Mouse (Mus musculus): ENCODE measurements at regions not wholly inside any gene's neighbourhood (a gene's known extent, or its start where the extent isn't known, plus 50 kb on each side); places are given as distances from the start of the nearest gene placed in this dataset.
A peak's percentile ranks its signal among the peaks of the same experiment; 100 is the strongest.

DNA sequence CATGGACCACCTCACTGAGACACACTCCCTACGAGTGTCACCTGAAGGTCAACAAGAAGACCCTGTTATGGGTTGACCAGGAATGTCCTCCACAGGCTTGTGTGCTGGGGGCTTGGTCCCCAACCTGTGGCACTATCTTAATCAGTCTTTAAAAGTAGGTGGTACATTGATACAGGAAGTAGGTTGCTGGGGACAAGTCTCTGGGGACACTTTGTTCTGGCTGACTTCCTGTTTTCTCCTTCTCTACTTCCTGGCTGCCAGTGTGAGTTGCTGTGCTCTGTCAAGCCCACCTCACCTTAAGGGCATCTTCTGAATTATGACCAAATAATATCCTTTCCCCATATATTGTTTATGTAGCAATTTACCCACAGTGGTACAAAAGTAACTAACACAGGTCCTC lies 96.1 kb downstream of the Cct6b start:
- no peak for DNase-seq (ENCODE audit: low read depth, low spot score)

DNA sequence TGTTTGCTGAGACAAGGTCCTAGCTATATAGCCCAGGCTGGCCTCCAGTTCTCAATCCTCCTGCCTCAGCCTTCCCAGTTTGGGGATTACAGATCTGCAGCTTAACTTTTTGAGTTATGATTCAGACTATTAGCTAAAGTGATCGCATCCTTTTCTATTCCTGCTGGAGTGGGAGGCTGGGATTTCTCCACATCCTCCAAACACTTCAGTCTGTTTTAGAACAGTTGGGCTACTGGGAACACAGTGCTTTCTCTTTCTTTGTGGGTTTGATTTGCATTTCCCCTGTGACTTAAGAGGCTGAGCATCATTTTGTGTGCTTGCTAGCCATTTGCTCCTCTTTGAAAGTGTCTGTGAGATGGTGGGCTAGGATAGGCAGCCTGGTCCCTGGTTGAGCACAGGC lies 100.0 kb downstream of the Cct6b start:
- DNase-seq (ENCODE audit: low read depth, low spot score) = no peak

DNA sequence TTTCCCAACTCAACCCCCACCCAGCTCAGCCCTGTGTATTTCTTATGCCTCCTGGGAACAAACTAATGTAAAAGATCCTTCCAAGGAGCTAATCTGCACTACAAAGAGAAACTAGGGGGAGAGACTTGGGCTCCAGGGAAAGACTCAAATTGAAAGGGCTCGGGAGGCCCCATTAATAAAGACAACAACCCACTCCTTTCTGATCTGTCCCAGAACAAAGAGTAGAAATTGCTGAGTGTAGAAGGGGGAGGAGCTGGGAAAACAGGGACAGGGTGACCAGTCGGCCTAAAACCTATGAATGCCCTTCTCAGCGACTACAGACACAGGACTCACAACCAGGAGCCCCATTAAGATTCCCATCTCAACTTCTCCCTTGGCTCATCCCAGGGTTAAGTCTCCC lies 102.0 kb downstream of the Cct6b start:
- DNase-seq (ENCODE audit: low read depth, low spot score) = no peak

DNA sequence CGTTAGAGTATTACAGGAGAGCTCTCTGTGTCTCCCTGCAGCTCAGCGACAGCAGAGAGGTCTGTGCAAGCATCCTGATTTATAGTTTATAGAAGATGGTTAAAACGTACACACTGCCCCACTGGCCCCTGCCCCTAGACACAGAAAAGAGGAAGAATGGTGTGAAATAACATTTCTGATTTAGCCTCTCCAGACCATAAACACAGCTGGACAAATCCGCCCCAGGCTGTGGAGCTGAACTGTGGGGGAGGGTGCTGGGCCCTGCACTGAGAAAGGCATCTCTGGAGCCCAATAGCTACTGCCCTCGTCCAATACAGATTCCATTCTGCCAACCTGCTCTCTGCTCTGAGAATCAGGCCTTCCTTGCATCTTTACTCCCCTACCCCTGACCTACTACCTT lies 112.4 kb downstream of the Cct6b start:
- DNase-seq (ENCODE audit: low read depth, low spot score) = peak; percentile 32

DNA sequence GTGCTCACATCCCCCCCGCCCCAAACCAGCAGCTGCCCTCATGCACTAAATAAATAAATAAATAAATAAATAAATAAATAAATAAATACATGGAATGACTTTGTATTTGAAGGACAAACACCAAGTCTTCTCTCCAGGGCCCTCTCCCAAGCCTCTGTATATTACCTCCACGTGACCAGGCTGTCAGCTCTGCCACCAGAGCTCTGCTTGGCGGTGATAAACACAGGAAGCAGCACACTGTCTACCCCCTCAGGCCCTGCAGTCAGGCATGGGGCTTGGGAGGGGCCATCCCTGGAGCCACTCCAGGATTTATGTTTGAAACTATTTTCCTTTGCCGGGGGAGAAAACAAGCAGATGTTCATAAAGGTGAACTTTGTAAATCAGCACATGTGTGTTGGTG lies 125.6 kb downstream of the Cct6b start:
- no peak for DNase-seq (ENCODE audit: low read depth, low spot score)

DNA sequence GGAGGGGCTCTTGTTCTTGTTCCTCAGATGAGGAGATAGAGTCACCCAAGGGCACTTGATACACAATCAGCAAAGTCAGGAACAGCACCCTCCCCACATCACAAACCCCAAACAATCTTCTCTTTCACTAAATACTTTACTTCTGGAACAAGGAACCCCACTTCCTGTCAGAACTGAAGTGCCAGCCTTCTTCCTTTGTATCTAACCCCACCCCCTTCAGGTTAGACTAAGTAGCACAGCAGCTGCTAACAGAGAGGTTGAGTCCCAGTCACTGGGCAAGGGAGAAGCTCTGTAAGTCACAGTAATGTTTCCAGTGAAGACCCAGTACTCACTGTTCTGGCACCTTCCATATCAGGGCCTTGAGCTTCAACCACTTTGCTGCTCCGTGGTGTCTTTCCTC lies 131.9 kb downstream of the Cct6b start:
- DNase-seq (ENCODE audit: low read depth, low spot score) = no peak

DNA sequence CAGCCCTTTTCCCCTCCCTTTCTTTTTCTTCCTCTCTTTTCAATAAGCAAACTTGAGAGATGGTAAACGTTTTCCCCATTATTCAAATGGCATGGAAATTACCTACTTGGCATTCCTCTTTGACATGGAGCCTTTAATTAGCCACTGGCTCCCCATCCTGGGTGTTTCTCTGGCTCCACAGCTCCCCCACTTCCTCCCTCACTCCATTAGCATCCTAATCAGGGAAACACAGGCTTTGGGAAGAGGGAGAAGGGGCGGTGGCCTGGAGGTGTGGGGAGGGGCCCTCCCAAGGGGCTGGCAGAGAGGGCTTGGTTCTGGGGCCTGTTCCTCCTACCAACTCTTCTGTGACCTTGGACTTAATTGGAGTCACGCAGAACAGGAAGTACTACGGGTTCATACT lies 132.7 kb downstream of the Cct6b start:
- no peak for DNase-seq (ENCODE audit: low read depth, low spot score)

DNA sequence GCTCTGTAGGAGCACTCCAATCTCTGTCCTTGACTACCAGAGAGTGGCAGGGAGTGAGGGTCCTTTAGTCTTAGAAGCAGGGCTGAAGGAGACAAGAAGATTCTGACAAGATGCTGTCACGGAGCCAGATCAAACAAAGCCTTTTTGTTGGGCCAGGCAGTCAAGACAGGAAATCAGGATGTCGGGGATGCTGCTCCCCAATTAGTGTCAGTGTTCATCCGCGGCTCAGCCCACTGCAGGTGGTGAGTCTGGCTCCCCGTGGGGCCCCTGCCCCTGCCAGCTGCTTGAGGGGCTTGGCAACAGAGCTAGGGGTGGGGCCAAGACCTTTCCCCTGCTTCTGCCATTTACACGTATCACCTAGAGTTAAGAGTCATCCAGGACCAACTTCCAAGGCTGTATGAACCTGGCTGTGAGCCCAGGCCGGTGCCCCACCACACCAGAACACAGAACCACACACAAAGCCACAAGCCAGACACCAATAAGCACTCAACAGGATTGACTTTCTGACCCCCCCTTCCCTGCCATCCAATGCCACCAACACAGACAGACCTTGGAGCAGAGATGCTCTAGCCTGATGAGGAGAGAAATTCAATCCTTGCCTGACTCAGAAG lies 137.5 kb downstream of the Cct6b start:
- DNase-seq (ENCODE audit: low read depth, low spot score) = no peak

DNA sequence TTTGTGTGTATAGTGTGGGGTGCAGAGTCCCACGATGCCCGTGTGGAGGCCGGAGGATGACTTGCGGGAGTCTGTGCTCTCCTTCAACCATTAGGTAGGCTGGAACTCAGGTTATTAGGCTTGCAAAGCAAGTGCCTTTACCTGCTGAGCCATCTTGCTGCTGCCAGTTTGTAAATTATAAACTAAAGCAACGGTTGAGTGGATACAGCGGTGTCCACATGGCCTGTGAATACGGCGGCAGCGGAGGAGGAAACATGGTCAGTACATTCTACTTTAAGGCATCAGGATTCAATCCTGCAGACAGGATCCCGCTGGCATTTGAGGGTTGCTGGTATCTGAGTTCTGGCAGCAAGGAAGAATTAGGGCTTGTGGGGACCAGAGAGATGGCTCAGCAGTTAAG lies 143.1 kb downstream of the Cct6b start:
- no peak for DNase-seq (ENCODE audit: low read depth, low spot score)

DNA sequence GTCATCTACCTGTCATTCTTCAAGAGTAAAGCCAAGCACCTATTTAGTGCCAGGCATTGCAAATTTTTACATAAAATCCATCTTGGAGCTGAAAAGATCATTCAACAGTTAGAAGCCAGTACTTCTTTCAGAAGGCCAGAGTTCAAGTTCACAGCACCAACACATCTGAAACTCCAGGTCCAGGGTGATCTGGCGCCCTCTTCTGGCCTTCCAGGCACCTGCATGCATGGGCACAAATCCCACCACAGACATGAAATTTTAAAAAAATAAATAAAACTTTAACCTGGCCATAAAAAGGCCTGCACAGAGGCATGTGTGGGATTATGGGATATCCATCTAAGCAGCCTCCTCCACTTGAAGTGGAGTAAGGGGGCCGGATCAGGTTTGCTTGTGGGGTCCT lies 144.7 kb downstream of the Cct6b start:
- DNase-seq (ENCODE audit: low read depth, low spot score) = no peak

DNA sequence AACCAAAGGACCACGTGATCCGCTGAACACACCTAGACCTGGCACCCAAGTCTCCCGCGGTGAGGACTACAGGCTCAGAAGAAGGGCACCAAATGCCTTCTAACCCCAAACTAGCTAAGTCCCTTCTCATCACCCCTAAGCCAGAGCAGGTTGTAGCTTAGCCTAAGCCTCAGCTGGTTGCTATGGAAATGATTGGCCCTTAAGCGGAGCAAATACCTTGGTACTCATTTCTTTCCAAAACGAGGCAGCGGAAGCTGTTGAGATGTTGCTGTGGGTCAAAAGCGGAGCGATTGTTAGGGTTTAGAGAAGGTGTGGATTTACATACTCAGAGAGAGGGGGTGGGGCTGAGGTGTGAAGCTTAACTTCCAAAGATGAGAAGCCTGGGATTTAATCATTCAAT lies 145.7 kb downstream of the Cct6b start:
- no peak for DNase-seq (ENCODE audit: low read depth, low spot score)

DNA sequence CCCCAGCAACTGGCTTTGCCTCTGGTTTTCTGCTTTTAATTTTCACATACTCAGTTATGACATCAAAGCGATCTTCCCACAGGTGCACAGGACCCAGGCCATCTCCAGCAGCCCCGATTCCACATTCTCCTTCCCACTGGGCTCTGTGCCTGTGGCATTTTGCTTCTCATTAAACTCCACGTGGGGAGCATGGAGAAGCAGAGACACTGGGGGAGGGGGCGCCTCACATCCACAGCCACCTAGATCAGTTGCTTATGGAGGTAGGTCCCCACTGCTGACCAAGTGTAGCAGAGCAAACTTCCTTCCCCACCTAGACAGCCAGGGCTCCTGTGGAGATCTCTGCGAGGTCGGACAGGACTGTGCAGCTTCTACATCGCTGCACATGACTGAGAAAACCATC lies 147.3 kb downstream of the Cct6b start:
- no peak for DNase-seq (ENCODE audit: low read depth, low spot score)

DNA sequence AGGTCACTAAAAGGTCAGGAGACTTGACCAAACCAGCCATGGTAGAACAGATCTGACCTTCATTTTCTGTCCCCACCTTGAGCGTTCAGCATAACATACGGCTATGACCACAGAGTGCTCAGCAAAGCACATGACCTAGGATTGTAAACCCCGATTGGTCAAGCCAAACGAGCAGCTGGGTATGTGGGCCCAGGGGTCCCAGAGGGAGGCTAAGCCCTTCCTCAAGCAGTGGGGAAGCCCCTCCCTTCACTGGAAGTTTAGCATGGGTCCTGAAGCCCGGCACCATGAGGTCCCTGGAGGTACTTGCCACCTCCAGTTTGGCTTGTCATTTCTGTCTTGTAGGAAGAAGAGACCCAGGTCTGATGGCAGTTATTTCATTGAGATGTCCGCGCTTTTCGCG lies 149.8 kb downstream of the Cct6b start:
- DNase-seq (ENCODE audit: low read depth, low spot score) = no peak

DNA sequence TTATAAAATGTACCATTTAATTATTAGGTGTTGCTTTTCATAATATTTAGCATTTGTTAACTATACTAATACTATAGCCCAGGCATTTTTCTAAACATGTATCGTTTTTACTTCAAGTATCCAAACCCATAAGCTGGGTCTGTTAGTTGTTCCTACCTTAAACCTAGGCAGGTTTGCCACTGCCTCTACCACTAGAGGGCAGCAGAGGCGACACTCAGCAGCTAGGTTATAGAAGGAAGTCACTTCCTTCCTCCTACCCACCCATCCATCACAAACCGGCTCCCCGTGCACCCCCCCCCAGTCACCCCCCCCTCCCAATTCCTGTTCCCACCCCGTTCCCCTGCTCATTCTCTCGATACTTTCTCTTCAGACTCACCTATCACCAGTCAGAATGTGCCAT lies 150.6 kb downstream of the Cct6b start:
- peak; percentile 66 for DNase-seq (ENCODE audit: low read depth, low spot score)

DNA sequence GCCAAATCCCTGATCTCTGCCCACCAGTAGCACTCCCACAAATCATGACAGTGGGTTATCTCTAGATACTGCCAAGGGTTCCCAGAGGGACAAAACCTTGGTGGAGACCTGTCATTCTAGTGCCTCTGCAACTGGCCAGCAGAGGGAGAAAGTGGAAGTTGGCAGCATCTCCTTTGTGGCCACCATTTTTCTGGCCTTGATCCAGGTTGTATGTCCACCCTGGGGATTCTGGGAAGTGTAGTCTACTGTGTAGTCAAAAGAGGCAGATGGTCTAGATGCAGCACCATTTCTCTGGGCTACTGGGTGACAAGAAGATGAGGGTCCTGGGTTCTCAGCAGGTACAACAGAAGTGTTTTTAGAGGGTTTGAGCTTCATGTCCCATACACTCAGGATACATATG lies 152.1 kb downstream of the Cct6b start:
- DNase-seq (ENCODE audit: low read depth, low spot score) = no peak

DNA sequence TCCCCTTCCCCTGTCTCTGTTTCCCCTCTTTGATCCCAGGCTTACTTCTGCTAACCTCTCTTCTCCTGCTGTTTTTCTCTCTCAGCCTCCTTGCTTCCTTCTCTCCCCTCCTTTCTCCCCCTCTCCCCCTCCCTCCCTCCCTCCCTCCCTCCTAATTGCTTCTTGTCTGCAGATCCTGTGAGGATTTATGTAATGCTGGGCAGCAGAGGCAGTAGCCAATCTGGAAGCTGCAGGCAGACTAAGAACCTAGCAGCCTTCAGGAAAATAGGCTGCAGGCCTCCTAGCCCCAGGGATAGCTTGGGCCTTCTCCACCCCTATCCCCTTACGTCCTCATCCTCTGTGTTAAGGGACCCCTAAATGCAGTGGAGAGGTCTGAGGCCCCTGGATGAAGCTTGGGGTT lies 155.2 kb downstream of the Cct6b start:
- DNase-seq (ENCODE audit: low read depth, low spot score) = peak; percentile 30

DNA sequence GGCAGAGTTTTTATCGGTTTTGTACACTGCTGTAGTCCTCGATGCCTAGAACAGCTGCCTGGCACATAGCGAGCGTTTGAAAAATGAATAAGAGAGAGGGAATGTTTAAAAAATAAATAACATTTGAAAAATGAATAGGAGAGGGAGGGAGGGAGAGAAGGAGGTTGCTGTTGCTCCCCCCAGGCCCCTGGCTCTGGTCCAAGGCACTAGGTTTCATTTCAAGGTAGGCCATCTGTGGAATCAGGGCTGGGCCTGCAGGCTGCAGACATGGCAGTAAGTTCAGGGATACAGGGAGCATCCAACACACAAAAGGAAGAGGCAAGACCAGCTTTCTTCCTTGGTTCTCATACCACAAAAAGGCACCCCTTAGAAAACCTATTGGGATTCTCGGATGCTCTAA lies 156.5 kb downstream of the Cct6b start:
- DNase-seq (ENCODE audit: low read depth, low spot score) = no peak

DNA sequence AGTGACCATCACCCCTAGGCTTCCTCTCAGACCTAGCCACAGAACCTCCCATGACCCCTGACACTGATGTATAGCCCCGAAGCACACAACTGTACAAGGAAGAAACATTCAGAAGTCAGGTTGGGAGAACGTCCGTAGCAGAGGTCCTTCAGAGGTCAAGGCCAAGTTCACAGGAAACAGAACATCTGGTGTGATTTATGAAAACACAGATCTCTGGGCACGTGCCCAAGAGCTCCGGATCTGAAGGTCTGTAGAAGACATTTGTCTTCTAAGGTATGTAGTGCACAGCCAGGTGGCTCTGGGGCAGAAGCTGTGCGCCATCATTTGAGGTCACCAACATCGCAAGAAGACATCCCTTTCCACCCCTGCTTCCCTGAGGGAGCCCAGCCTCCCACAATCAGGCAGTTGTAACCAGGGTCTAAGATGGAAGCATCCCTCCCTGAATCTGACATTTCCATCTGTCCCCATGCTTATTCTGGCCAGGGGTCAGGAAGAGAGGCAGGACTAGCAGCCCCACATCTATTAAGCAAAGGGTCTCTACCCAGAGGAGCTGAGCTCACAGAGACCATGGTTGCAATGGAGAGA lies 159.8 kb downstream of the Cct6b start:
- DNase-seq (ENCODE audit: low read depth, low spot score) = peak; percentile 16

DNA sequence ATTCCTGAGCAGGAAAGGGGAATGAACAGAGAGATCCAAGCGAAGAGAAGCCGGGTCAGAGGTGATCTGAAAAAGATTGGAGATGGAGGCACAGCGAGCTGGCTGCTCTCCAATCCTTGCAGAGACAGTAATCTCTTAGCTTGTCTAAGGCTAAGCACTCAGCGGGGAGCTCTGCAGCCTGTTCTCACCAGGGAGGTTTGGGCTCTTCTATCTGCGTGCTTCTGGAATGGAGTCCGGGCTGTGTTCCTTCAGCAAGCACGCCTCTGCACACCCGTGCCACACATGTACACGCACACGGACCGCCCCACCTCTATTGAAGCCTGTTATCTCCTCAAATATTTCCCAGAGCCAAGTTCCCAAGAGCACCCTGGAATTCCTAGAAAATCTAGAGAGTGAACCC lies 161.3 kb downstream of the Cct6b start:
- DNase-seq (ENCODE audit: low read depth, low spot score) = no peak

DNA sequence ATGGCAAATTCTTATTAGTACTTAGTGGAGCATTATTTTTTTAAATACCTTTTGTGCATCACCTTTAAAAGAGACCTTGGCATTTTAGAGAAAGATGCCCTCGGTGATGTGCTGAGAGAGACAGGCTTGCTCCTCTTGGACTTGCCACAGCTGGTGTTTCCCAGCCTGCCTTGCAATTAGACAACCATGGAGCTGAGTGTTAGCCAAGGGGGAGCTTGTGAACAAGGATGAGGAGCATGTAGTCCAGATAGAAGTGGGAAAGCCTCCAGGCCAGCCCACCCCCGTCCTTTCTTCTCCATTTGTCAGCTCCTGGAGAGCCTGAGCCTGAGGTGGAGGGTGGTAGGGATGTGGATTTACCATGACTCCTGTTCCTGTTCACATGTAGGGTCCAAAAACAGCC lies 161.9 kb downstream of the Cct6b start:
- no peak for DNase-seq (ENCODE audit: low read depth, low spot score)

DNA sequence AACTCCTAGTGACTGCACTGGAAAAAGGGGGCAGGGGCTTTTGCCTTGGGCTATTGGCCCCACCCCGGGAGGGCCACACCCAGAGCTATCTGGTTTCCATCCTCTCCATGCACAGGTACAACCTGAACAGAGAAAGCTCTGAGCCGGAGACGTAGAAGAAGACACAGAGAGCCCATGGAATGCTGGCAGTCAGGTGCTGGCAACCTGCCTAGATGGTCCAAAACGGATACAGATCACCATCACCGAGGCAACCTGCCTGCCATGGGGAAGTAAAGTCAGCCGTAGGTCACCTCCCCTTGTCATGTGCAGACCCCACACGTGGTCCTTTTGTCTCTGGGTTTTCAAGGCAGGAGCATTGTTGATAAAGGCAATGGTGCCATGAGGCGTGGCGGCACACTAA lies 164.0 kb downstream of the Cct6b start:
- no peak for DNase-seq (ENCODE audit: low read depth, low spot score)

DNA sequence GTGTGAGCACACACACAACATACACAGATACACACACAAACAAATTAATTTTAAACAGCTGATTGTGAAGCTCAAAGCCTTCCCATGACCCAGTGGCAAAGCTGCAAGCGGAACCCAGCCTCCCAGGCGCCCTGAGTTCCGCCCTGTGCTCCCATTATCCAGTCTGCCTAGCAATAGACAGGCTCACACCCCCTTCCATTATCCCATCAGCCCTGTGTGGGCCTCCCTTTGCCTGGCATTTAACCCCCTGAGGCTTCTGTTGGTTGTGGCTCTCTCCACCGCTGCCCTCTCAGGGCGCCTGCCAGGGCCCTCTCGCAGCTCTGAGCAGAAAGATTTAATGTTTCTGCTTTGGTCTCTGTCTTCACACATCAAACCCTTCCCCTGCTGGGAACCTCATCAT lies 166.4 kb downstream of the Cct6b start:
- no peak for DNase-seq (ENCODE audit: low read depth, low spot score)

DNA sequence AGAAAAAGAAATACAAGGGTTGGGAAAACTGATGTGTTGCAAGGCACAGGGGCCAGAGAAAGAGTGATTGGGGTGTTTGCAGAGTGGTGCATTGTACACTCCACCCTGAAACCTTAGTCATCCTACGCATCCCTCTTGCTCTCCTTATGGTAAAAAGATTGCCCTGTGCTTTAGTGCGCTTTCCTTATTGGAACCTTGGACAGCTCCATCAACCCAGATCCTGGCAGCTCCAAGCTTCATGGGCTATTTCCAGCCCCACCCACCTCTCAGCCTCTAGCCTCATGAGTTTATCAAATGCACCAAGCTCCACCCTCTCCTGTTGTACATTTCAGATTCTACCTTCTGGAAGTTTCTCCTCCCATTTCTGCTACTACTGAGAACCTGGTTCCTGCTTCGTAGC lies 167.3 kb downstream of the Cct6b start:
- no peak for DNase-seq (ENCODE audit: low read depth, low spot score)

DNA sequence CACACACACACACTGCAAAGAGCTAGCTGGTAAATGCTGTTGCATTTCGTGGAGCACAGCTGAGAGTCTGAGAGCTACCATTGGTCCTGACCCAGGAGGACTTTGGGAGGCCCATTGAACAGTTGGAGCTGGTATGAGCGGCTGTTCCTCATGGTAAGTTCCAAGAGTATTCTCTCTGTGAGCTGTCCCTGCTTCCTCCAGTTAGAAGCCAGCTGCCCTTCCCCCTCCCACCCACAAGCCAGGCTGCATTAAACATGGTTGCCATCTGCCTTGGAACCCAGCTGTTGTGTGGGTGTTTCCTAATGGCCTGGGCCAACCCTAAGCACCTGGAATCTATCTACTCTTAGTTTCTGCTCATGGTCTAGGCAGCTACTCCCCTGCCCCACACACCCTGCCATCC lies 174.4 kb downstream of the Cct6b start:
- no peak for DNase-seq (ENCODE audit: low read depth, low spot score)

All from mesoderm, embryonic 11.5 days (tissue).